Mouse (Mus musculus): ENCODE data around the gene Fus. TPM values are rescaled to one million over a fixed set of nuclear protein-coding genes. Genes with fewer than 3 reads are reported as not detected.

Gene Fus
- polyA plus RNA-seq, 1 experiment, result 380 TPM

DNA sequence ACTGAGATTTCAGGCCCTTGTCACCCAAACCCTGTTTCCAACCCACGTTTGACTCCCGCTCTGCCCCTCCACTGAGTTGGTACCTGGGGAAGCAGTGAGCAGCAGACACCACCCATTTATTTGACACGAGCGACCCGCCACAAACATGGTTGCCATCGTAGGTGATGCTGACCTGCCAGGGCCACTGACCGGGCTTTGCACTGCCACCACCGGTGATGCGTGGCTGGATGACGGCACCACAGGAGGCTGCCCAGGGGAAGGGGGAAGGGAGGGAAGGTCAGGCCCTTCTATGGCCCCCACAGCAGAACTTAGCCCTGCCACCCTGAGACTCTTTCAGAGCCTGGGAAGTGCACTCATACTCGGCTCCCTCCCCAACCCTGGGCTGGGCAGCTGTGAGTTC is 39.5 kb upstream of the Fus start:
- no peak overlapping the region for H3K4me3 ChIP-seq (ENCODE audit: insufficient read depth, low read length)
- H3K4me1 ChIP-seq (ENCODE audit: control insufficient read depth, insufficient read depth, low read length), result no peaks in the 10 kb centered on the region
- H3K27ac ChIP-seq (ENCODE audit: insufficient read depth, low read length), result no peak overlapping the region
- TF ChIP-seq CTCF (IDR thresholded peaks at IDR 0.05; ENCODE audit: extremely low read depth, insufficient read depth, low read length) (no peak), POLR2A (IDR thresholded peaks at IDR 0.05; ENCODE audit: extremely low read depth, insufficient read depth, low read length) (no peak)

DNA sequence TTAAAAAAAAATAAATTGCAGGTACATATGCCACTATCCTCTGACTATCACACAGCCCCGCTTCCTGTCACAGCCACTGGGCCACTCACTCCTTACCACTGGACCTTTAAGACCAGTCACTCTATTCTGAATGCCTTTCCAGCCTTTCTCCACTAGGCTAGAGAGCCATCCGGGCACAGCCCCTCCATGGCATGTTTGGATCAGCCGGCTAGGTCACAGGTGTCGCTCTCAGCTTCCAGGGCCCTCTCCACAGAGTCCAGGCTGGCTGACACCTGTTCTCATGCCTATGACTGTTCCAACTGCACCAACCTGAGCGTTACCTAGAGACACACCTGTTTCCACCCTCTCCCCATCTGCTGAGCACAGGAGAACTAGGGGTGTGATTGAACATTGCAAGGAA is 38.7 kb upstream of the Fus start:
- TF ChIP-seq POLR2A (IDR thresholded peaks at IDR 0.05; ENCODE audit: extremely low read depth, insufficient read depth, low read length) (no peak), CTCF (IDR thresholded peaks at IDR 0.05; ENCODE audit: extremely low read depth, insufficient read depth, low read length) (no peak)
- Histone ChIP-seq H3K27ac (ENCODE audit: insufficient read depth, low read length) (no peak overlapping the region), H3K4me1 (ENCODE audit: control insufficient read depth, insufficient read depth, low read length) (no peaks in the 10 kb centered on the region), H3K4me3 (ENCODE audit: insufficient read depth, low read length) (no peak overlapping the region)

DNA sequence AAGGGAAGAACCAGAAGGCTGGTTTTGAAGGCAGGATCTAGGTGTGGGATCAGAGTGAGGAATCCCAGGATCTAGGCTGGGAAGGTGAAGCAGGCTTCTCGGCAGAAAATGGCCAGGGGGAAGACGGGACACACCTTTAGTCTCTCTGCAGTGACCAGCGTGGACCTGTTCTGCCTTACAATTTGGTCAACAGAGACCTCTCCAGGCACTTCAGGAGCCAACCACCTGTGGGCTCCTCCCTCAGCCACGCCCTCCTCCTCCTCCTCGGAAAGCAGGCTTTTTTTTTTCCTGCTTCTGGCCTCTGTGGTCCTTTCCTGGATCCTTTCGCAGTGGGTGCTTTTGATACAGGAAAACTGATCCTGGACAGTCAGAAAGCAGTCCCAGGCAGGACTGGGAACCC is 37.3 kb upstream of the Fus start, which contains the start of gene Prss8:
Prss8 (minus strand) TSS at position 182 of the 400 bp plus-strand sequence.
- TF ChIP-seq POLR2A (IDR thresholded peaks at IDR 0.05; ENCODE audit: extremely low read depth, insufficient read depth, low read length), result no peak
- TF ChIP-seq CTCF (IDR thresholded peaks at IDR 0.05; ENCODE audit: extremely low read depth, insufficient read depth, low read length), result no peak
- Histone ChIP-seq H3K4me1 (ENCODE audit: control insufficient read depth, insufficient read depth, low read length) (no peaks in the 10 kb centered on the region), H3K27ac (ENCODE audit: insufficient read depth, low read length) (no peak within 1 kb of the TSS), H3K4me3 (ENCODE audit: insufficient read depth, low read length) (no peak within 1 kb of the TSS)

DNA sequence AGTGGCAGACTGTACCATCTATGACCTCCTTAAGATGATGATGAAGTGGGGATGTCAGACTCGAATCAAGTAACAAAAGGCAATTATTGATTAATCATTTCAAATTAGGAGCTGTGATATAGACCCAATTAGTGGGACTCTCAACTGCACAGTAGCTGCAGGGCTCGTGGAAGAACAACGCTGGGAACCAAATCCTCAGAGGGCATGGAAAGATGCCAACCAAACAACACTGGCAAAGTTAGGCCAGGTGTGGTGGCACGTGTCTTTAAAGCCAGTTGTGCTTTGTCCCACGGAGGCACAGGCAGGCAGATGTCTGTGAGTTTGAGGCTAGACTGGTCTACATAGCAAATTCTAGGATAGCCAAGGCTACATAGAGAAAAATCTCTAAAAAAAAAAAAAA is 36.6 kb upstream of the Fus start:
- no peak overlapping the region for H3K4me3 ChIP-seq (ENCODE audit: insufficient read depth, low read length)
- no peaks in the 10 kb centered on the region for H3K4me1 ChIP-seq (ENCODE audit: control insufficient read depth, insufficient read depth, low read length)
- no peak for TF ChIP-seq CTCF (IDR thresholded peaks at IDR 0.05; ENCODE audit: extremely low read depth, insufficient read depth, low read length)
- no peak for TF ChIP-seq POLR2A (IDR thresholded peaks at IDR 0.05; ENCODE audit: extremely low read depth, insufficient read depth, low read length)
- H3K27ac ChIP-seq (ENCODE audit: insufficient read depth, low read length), result no peak overlapping the region

DNA sequence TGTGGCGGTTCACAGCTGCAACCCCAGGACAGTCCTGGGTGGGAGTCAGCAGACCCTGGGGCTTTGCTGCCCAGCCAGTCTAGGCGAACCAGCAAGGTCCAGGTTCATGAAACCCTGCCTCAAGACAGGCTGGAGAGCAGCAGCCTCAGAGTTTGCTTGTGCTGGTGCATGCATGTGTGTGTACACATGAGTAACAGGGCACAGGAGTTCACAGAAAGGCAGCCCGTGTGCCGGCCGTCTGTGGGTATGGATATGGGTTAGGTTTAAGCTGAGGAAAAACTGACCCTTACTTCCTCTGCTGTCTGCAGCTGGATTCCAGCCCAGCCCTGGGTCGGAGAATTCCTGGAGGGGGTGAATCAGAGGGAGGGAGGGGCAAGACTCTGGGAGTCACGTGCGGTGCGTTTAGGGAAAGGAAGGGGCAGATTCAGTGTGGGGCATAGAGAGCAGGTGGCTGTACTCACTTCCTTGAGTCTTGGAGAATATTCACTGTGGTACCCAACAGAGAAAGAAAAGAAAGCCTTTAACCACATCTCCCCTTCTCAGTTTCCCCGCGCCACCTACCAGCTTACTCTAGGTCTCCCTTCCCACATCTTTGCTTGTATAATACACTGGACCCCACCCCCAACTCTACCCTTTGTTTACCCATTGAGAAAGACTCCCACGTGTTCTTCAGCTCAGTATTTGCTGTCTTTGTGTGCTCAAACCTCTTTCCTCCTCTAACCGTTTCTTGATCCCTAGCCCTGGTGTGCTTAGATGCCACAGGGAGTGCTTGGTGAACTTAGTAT is 35.7 kb upstream of the Fus start:
- no peak overlapping the region for H3K27ac ChIP-seq (ENCODE audit: insufficient read depth, low read length)
- H3K4me1 ChIP-seq (ENCODE audit: control insufficient read depth, insufficient read depth, low read length), result no peaks in the 10 kb centered on the region
- no peak overlapping the region for H3K4me3 ChIP-seq (ENCODE audit: insufficient read depth, low read length)
- no peak for TF ChIP-seq CTCF (IDR thresholded peaks at IDR 0.05; ENCODE audit: extremely low read depth, insufficient read depth, low read length)
- no peak for TF ChIP-seq POLR2A (IDR thresholded peaks at IDR 0.05; ENCODE audit: extremely low read depth, insufficient read depth, low read length)

DNA sequence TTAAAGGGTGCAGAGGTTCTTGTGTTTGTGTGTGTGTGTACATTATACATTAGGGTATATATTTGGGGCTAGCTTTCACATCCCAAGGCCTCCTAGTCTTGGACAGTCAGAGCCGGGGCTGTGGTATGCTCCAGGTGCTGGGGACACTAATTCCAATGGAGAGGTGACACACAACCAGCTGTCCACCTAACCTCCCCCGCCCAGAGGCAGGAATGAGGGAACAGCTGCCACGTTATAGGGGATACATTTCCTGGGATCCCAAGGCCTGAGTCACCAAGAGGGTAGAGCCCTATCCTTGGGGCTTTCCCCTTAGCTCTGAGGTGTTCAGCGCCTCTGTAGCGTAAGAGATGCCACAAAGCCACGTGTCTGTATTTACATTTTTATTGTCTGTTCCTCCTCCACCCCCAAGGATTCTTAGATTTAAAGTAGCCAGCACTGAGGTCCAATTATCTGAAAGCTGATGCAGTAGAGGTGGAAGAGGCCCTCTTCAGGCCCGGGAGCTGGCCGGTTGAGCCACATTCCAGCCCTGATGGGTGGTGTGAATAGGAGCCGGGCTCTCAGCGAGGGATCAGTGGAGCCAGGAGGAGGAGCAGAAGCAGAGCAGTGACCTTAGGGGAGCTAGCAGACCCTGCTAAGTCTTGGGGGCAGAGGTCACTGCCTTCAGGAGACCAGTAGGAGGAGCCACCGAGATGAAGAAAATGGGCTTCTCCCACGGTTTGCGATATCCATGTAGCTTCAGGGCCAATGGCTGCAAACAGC is 34.8 kb upstream of the Fus start:
- no peak for TF ChIP-seq POLR2A (IDR thresholded peaks at IDR 0.05; ENCODE audit: extremely low read depth, insufficient read depth, low read length)
- no peak for TF ChIP-seq CTCF (IDR thresholded peaks at IDR 0.05; ENCODE audit: extremely low read depth, insufficient read depth, low read length)
- no peak overlapping the region for H3K27ac ChIP-seq (ENCODE audit: insufficient read depth, low read length)
- no peaks in the 10 kb centered on the region for H3K4me1 ChIP-seq (ENCODE audit: control insufficient read depth, insufficient read depth, low read length)
- H3K4me3 ChIP-seq (ENCODE audit: insufficient read depth, low read length), result no peak overlapping the region

DNA sequence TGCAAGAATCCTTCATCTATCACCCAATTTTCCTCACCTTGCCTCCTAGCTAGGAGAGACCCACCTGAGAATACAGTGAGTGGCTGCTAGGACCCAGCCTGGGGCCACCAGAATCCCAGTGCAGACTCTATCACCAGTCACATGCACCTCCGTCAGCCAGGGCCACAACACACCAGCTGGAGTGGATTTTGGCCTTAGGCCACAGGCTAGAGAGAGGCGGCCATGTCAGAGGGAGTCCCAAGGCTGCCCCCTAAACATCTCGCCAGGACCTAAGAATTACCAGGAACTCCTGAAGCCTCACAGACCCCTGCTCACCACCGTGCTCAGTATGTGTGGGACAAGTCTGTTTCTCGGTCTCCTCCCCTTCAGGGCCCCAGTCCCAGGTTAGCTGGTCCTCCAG is 33.2 kb upstream of the Fus start:
- Histone ChIP-seq H3K4me3 (ENCODE audit: insufficient read depth, low read length) (no peak overlapping the region), H3K4me1 (ENCODE audit: control insufficient read depth, insufficient read depth, low read length) (no peaks in the 10 kb centered on the region), H3K27ac (ENCODE audit: insufficient read depth, low read length) (no peak overlapping the region)
- TF ChIP-seq CTCF (IDR thresholded peaks at IDR 0.05; ENCODE audit: extremely low read depth, insufficient read depth, low read length) (no peak), POLR2A (IDR thresholded peaks at IDR 0.05; ENCODE audit: extremely low read depth, insufficient read depth, low read length) (no peak)

DNA sequence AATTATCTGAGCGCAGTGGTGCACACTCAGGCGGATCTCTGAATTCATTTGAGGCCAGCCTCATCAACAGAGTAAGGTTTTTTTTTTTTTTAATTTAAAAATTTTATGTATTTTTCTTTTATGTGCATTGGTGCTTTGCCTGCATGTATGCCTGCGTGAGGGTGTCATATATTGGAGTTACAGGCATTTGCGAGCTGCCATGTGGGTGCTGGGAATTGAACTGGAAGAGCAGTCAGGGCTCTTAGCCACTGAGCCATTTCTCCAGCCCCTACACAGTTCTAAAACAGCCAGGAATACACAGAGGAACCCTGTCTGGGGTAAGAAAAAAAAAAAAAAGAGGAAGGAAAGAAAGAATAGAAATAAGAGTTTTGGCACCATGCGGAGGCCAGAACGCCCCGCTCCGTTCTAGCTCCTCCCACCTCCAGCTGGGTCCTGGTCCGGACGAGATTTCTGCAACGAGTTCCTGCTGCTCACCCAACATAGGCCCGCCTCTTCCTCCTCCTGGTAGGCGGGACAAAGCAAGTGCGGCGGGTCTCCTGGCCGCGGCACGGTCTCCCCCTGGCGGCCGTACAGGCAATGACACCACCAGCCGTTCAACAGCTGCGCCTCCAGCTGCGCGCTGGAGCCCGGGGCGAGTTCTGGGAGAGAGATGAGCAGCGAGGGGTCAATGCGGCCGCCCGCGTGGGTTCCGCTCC is 32.1 kb upstream of the Fus start:
- Histone ChIP-seq H3K27ac (ENCODE audit: insufficient read depth, low read length) (peak overlapping the region; percentile 60), H3K4me1 (ENCODE audit: control insufficient read depth, insufficient read depth, low read length) (no peaks in the 10 kb centered on the region), H3K4me3 (ENCODE audit: insufficient read depth, low read length) (peak overlapping the region; percentile 72)
- TF ChIP-seq CTCF (IDR thresholded peaks at IDR 0.05; ENCODE audit: extremely low read depth, insufficient read depth, low read length), result peak; percentile 67
- TF ChIP-seq POLR2A (IDR thresholded peaks at IDR 0.05; ENCODE audit: extremely low read depth, insufficient read depth, low read length), result peak; percentile 79; the same call in 1 of the 2 replicates

DNA sequence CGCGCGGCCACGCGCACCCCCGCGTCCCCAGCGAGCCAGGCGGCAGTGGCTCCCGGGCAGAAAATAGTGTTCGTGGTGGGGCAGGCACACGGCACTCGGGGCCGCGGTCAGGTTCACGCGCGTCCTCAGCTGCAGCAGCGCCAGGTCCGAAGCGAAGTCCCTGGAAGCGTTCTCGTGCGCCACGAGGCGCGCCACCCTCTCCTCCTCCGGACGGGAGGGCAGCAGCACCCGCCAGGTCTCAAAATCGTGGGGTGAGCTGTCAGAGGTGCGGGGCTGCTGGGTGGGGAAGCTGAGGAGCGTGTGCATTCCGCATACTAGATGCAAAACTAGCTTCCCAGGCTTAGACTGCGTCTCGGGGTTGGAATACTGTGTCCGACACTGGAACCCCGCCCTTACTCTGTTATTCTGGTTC is 31.5 kb upstream of the Fus start:
- no peaks in the 10 kb centered on the region for H3K4me1 ChIP-seq (ENCODE audit: control insufficient read depth, insufficient read depth, low read length)
- TF ChIP-seq CTCF (IDR thresholded peaks at IDR 0.05; ENCODE audit: extremely low read depth, insufficient read depth, low read length), result no peak
- no peak for TF ChIP-seq POLR2A (IDR thresholded peaks at IDR 0.05; ENCODE audit: extremely low read depth, insufficient read depth, low read length)
- H3K27ac ChIP-seq (ENCODE audit: insufficient read depth, low read length), result peak overlapping the region; percentile 60
- H3K4me3 ChIP-seq (ENCODE audit: insufficient read depth, low read length), result peak overlapping the region; percentile 72

Data from cortical plate, adult 2 months (tissue).